Mouse (Mus musculus) embryo, embryonic 11 days (tissue): ENCODE results near the gene Tspan11.

ENCODE experiments used
- DNase-seq: peaks from one replicate; pipeline ENCODE4 v3.0.0-alpha.2; 2015

The Tspan11 gene

GRCm38 (mm10) chr6:127879472-127879871, 7.9 kb upstream of the Tspan11 start:
- no peak for DNase-seq

GRCm38 (mm10) chr6:127886916-127887315, 473 bp upstream of the Tspan11 start:
- no peak for DNase-seq

DNA sequence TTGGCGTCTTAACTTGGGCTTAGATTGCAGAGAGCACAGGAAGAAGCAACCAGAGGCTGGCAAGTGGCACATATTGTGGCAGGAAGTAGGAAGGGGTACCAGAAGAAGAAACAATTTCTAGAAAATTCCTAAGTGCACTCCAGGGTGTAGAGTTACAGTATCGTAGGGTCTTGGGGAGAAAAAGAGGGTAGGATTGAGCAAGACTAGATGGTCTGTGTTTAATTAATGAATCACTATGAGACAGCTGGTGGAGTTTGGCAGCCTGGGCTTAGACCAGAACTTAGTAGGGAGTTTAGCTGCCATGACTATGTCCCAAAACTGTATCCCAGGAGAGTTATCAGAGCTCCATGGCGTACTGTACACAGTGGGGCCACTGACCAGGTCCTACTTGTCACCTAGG, 1.2 kb downstream of the Tspan11 start:
- no peak for DNase-seq

DNA sequence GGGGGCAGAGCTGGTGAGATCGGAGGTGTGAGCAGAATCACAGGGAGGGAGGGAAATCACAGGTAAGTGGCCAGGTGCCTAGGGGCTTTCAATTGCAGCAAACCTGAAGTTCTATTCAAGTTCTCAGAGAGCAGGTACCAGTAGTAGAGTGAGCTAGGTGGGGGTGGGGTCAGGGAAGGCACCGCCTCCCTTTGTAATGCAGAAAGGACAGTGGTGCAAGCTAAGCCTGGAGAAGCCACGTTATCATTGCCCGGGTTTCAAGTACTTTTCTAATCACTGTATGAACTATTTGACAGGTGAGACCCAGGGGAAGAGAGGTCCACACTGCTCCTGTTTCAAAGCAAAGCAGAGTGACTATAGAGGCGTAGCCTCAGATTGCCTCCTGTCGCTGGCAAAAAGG, 6.2 kb downstream of the Tspan11 start:
- DNase-seq = no peak

- DNase-seq = no peak
Observed at GRCm38 (mm10) chr6:127894999-127895398, 7.6 kb downstream of the Tspan11 start.

DNA sequence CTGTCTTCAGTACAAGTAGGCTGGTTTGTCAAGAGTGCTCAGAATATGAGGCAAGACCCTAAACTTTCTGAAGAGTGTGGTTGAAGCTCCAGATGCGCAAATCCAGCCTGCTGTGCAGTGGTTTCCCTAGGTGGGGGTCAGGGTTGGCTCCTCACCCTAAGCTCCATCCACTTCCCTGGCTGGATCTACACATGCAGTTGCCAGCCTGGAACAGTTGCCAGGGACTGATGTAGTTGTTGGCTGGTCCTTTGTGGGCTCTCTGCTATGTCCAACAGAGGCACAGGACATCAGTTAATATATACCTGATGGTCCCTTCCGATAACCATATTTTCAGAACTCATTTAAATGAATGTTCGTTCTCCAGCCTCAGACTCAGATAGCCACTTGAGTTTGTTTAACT, 9.0 kb downstream of the Tspan11 start:
- no peak for DNase-seq

GRCm38 (mm10) chr6:127897342-127897741, 10.0 kb downstream of the Tspan11 start:
- no peak for DNase-seq

GRCm38 (mm10) chr6:127900062-127900461, 12.7 kb downstream of the Tspan11 start:
- no peak for DNase-seq

GRCm38 (mm10) chr6:127901261-127901660, 13.9 kb downstream of the Tspan11 start:
- DNase-seq = no peak

DNA sequence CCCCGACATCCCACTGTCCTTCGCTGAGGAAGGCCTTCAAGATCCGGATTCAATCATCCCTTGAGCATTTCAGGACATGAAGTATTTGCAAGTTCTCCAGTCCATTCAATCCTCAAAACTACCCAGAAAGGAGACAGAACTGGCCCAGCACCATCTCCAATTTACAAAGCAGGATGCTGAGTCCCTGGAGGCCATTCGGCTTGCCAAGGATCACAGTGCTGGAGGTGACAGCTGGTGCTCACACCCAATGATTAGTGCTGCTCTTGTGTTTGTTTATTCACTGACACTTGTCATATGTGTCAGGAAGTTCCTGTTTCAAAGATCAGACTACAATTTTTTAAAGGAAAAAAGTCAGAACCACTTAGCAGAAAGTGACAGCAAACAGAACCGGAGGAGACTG, 14.3 kb downstream of the Tspan11 start:
- no peak for DNase-seq

GRCm38 (mm10) chr6:127902559-127902958, 15.2 kb downstream of the Tspan11 start:
- DNase-seq = no peak

DNA sequence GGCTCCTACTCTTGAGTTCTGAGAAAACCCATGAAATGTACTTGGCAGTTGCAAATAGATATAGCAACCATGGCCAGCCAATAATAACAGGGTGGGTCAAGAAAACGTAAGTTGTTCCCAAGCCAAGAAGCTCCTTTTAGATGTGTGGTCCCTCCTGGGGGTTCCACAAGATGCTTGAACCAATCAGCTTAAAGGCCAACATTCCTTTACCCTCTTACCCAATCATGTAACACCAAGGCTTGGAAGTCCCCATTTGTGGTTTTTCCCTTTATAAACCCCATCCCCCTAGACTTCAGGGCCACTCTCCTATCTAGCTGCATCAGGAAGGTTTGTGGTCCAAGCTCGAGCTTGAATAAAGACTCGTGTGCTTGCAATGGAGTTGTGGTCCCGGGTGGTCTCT, 23.2 kb downstream of the Tspan11 start:
- DNase-seq = no peak

DNA sequence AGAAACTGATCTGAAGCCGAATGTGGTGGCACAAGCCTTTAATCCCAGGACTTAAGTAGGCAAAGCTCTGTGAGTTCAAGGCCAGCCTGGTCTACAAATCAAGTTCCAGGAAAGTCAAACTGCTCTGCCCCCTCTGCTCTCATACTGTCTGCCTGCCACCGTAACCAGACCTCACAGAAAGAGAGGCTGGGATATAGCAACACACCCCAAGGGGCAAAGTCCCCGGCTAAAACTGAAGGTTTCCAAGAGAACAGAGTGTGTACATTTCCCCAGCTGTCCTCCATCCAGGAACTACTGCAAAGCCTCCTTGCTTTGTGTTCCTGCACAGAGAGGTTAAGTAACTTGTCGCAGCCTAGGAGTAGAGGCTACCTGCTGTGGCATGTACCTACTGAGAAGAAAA, 24.3 kb downstream of the Tspan11 start:
- no peak for DNase-seq

GRCm38 (mm10) chr6:127912938-127913337, 25.5 kb downstream of the Tspan11 start:
- DNase-seq = no peak

DNA sequence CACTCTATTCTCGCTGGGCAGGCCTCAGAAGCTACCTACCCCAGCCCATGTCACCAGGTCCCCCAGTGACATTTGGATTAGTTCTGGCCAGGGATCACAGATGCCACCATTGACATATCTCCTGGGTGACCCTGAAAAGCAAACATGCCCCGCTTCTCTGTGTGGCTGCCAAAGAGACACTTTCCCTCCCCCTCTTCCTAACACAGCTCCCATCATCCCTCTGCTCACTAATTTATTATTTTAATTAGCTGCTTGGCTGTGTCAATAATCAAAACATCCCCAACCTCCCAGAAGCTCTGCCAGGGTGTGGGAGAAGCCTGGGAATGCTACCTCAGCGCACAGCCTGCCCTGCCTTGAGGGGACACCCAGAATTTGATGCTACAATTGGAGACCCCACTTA, 29.6 kb downstream of the Tspan11 start:
- no peak for DNase-seq

DNA sequence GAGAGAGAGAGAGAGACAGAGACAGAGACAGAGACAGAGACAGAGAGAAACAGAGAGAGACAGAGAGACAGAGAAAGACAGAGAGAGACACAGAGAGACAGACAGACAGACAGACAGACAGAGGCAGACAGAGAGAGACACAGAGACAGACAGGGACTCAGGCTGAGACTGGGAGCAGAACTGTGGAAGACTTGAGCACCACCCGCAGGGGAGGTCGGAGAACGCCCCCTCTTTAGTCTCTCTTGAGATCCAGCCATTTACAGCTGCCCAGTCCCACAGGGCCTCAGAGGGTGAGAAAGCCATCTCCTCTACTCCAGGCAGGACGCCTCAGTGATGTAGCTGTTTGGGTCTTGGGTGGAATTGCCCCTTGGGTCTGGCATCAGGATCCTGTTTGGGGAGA, 30.3 kb downstream of the Tspan11 start:
- peak; percentile 23 for DNase-seq

GRCm38 (mm10) chr6:127919491-127919890, 32.1 kb downstream of the Tspan11 start:
- DNase-seq = no peak

DNA sequence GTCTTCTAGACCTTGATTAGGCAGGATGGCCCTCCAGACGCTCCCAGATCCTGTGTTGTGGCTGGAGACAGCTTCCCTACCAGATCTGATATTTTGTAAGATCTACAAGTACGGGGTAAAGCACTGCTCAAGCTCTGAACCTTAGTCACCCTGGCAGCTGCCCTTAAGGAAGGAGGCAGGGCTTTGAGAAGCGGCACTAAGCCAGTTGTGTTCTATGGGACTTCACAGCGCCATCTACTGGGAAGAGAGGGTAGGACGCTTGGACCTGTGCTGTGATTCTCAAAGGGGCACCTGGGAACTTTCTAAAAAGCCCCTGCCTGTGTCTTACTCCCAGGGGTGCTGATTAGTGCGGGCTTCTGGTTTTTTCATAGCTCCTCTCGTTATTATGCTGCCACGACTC, 33.3 kb downstream of the Tspan11 start:
- DNase-seq = peak; percentile 87

- DNase-seq = no peak
Observed at GRCm38 (mm10) chr6:127921996-127922395, 34.6 kb downstream of the Tspan11 start.

- no peak for DNase-seq
Observed at GRCm38 (mm10) chr6:127923296-127923695, 35.9 kb downstream of the Tspan11 start.

- no peak for DNase-seq
Observed at GRCm38 (mm10) chr6:127924750-127925149, 37.4 kb downstream of the Tspan11 start.

DNA sequence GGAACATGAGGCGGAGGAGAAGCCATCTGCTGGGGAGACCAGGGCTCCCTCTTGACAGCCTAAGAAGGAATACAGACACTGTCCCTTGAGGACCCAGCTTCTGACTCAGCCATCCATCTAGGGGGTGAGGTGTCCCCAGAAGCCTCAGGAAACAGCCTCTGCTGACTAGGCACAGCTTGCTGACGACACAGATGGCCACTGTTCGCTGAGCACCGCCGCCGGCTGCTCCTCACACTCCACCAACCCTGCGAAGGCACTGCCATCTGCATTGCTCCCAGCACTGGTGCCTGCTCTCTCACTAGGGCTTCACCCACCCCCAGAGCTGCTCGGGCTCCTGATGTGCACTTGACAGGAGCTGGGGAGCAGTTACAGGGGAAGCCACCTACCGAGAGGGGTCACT, 38.5 kb downstream of the Tspan11 start:
- DNase-seq = no peak

- DNase-seq = no peak
Observed at GRCm38 (mm10) chr6:127928682-127929081, 41.3 kb downstream of the Tspan11 start.

DNA sequence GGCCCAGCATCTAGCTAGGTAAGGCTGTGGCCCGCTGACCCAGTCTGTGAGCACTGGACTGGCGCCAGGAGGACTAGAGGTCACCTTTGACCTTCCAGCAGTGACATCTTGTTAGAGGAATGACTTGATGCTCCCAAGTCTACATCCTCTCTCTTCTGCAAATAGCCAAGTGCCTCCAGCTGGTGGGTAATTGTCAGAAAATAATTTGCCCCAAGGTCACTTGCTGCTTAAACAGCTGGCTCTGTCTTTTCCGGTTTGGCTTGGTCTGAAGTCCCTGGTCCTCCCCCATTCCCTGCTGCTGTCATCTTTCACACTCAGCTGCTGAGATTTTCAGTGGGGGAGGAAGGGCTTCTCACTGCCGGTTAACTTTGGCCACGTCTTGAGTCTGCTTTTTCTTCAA, 45.3 kb downstream of the Tspan11 start:
- DNase-seq = peak; percentile 67

- DNase-seq = no peak
Observed at GRCm38 (mm10) chr6:127933841-127934240, 46.5 kb downstream of the Tspan11 start.

DNA sequence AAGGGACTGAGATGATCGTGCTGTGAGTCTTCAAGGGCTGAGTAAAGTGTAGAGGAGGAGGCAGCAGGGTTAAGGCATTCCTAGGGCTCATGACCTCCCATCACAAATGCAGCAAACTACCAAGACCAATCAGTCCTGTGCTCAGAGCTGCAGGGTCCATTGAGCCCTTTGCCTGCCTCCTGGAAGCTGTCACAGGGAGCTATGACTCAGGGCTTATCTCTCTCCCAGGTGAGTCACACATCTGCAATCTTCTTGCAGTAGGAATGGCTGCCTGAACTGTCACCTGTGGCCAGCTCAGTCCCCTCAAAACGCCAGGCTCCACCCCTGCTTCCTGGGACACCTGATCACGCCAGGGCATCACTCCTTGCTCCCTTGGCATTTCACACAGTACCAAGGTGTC, 47.7 kb downstream of the Tspan11 start:
- no peak for DNase-seq
